Mouse (Mus musculus) E14TG2a.4 (cell line): ENCODE results near the gene Aph1a.

Source experiments
- H3K27me3 ChIP-seq: 2 replicates; pipeline ENCODE4 v1.6.1; 2014; ENCODE audit warnings: low read length, control low read depth; ENCODE audit not compliant: insufficient read depth
- H3K36me3 ChIP-seq: 2 replicates; pipeline ENCODE4 v1.6.1; 2014; ENCODE audit warnings: low read length, control low read depth; ENCODE audit not compliant: insufficient read depth
- H3K4me1 ChIP-seq: replicated peaks from 2 replicates; pipeline ENCODE4 v1.6.1; 2014; ENCODE audit warnings: low read depth, low read length, control low read depth
- H3K4me3 ChIP-seq: replicated peaks from 2 replicates; pipeline ENCODE4 v1.5.1; 2014; ENCODE audit warnings: mild to moderate bottlenecking, low read length
- H3K9me3 ChIP-seq: 2 replicates; pipeline ENCODE4 v1.6.1; 2014; ENCODE audit warnings: low read length, control low read depth
- CTCF ChIP-seq: conservative IDR thresholded peaks from 2 replicates; pipeline ENCODE4 v1.5.1; 2014; ENCODE audit warnings: low read length
- NANOG ChIP-seq: IDR thresholded peaks from 2 replicates; pipeline ENCODE4 v1.6.1; 2014; ENCODE audit warnings: borderline replicate concordance, low read length, mixed read lengths
- POU5F1 ChIP-seq: IDR thresholded peaks from 2 replicates; pipeline ENCODE4 v1.6.1; 2014; ENCODE audit warnings: low read length, borderline replicate concordance

Aph1a gene

GRCm38 (mm10) chr3:95934448-95934847 lies 40.7 kb downstream of the Aph1a start:
- peaks cover 71% of the 10 kb centered on the region for H3K36me3 ChIP-seq
- TF ChIP-seq POU5F1 (no peak), CTCF (no peak), NANOG (no peak)
- peaks cover 45% of the 10 kb centered on the region for H3K4me1 ChIP-seq
- H3K27me3 ChIP-seq, result no peaks in the 10 kb centered on the region
- no peaks in the 10 kb centered on the region for H3K9me3 ChIP-seq
- H3K4me3 ChIP-seq, result no peak overlapping the region

GRCm38 (mm10) chr3:95938217-95938616 lies 44.4 kb downstream of the Aph1a start:
- Histone ChIP-seq H3K9me3 (no peaks in the 10 kb centered on the region), H3K4me1 (peaks cover 53% of the 10 kb centered on the region), H3K27me3 (no peaks in the 10 kb centered on the region), H3K4me3 (no peak overlapping the region), H3K36me3 (peaks cover 92% of the 10 kb centered on the region)
- TF ChIP-seq NANOG (no peak), POU5F1 (no peak), CTCF (no peak)

GRCm38 (mm10) chr3:95938835-95939234 lies 45.1 kb downstream of the Aph1a start:
- Histone ChIP-seq H3K4me3 (no peak overlapping the region), H3K36me3 (peaks cover 91% of the 10 kb centered on the region), H3K4me1 (peaks cover 53% of the 10 kb centered on the region), H3K9me3 (no peaks in the 10 kb centered on the region), H3K27me3 (no peaks in the 10 kb centered on the region)
- TF ChIP-seq NANOG, result no peak
- TF ChIP-seq CTCF, result peak; percentile 79

- Histone ChIP-seq H3K4me1 (peaks cover 72% of the 10 kb centered on the region), H3K27me3 (no peaks in the 10 kb centered on the region), H3K9me3 (no peaks in the 10 kb centered on the region), H3K4me3 (no peak overlapping the region), H3K36me3 (peaks cover 95% of the 10 kb centered on the region)
- TF ChIP-seq NANOG, result no peak
- TF ChIP-seq POU5F1, result no peak
- no peak for TF ChIP-seq CTCF
Measured at GRCm38 (mm10) chr3:95942749-95943148, 49.0 kb downstream of the Aph1a start.

GRCm38 (mm10) chr3:95943226-95943625 lies 49.5 kb downstream of the Aph1a start:
- Histone ChIP-seq H3K4me1 (peaks cover 75% of the 10 kb centered on the region), H3K9me3 (no peaks in the 10 kb centered on the region), H3K4me3 (no peak overlapping the region), H3K27me3 (no peaks in the 10 kb centered on the region), H3K36me3 (peaks cover 95% of the 10 kb centered on the region)
- TF ChIP-seq CTCF (no peak), NANOG (no peak), POU5F1 (no peak)

GRCm38 (mm10) chr3:95944742-95945141 lies 51.0 kb downstream of the Aph1a start:
- Histone ChIP-seq H3K4me3 (no peak overlapping the region), H3K4me1 (peaks cover 69% of the 10 kb centered on the region), H3K9me3 (no peaks in the 10 kb centered on the region), H3K36me3 (peaks cover 87% of the 10 kb centered on the region), H3K27me3 (no peaks in the 10 kb centered on the region)
- TF ChIP-seq NANOG, result no peak
- TF ChIP-seq CTCF, result no peak
- TF ChIP-seq POU5F1, result no peak

- Histone ChIP-seq H3K9me3 (no peaks in the 10 kb centered on the region), H3K36me3 (peaks cover 76% of the 10 kb centered on the region), H3K4me1 (peaks cover 60% of the 10 kb centered on the region), H3K4me3 (no peak overlapping the region), H3K27me3 (no peaks in the 10 kb centered on the region)
- TF ChIP-seq POU5F1, result no peak
Measured at GRCm38 (mm10) chr3:95945731-95946240, 52.0 kb downstream of the Aph1a start.
